Mouse (Mus musculus) cerebellum, adult 2 months (tissue): ENCODE data around the gene Hoxa7.

Experiments
- CTCF ChIP-seq: fragments of 200-500 bp; IDR thresholded peaks from 2 replicates; pipeline ENCODE4 v1.5.1; 2011; ENCODE audit warnings: low read depth, mild to moderate bottlenecking, control low read depth, low read length, moderate library complexity, borderline replicate concordance; ENCODE audit not compliant: insufficient read depth
- POLR2A ChIP-seq: fragments of 200-500 bp; IDR thresholded peaks from 2 replicates; pipeline ENCODE4 v1.6.1; 2011; ENCODE audit warnings: low read length, control low read depth, borderline replicate concordance; ENCODE audit not compliant: insufficient read depth

- TF ChIP-seq CTCF (no peak), POLR2A (no peak)
These were observed 24.7 kb upstream of the Hoxa7 start for GRCm38 (mm10) chr6:52246403-52246803.
